Mouse (Mus musculus) hindbrain, embryonic 12.5 days (tissue): ENCODE data around the gene Krt18. TPM values are rescaled to one million over a fixed set of nuclear protein-coding genes. Genes with fewer than 3 reads are reported as not detected.
"Not testable (repeated sequence)": the region's sequence is repeated elsewhere in the genome, so short reads cannot be mapped to it uniquely, and the experiment has no call there.

Experiments used
- ATAC-seq: fragments of 200-750 bp; cut with Nextera tagmentation; 2 replicates; pipeline ENCODE4 v1.8.0; 2017; ENCODE audit warnings: moderate TSS enrichment; ENCODE audit not compliant: low FRiP score
- H3K27ac ChIP-seq: fragments of 300-500 bp; sonication (generic); 2 replicates; pipeline ENCODE4 v1.5.1; 2016; ENCODE audit warnings: mild to moderate bottlenecking
- H3K27me3 ChIP-seq: fragments of 300-500 bp; sonication (generic); 2 replicates; pipeline ENCODE4 v1.6.1; 2016; ENCODE audit warnings: mild to moderate bottlenecking
- H3K36me3 ChIP-seq: fragments of 300-500 bp; sonication (generic); 2 replicates; pipeline ENCODE4 v1.6.1; 2016; ENCODE audit warnings: mild to moderate bottlenecking
- H3K4me1 ChIP-seq: fragments of 300-500 bp; sonication (generic); 2 replicates; pipeline ENCODE4 v1.6.1; 2016
- H3K4me2 ChIP-seq: fragments of 300-500 bp; sonication (generic); replicated peaks from 2 replicates; pipeline ENCODE4 v1.6.1; 2016; ENCODE audit warnings: mild to moderate bottlenecking
- H3K4me3 ChIP-seq: fragments of 300-500 bp; sonication (generic); 2 replicates; pipeline ENCODE4 v1.5.1; 2016; ENCODE audit warnings: mild to moderate bottlenecking
- H3K9ac ChIP-seq: fragments of 300-500 bp; sonication (generic); 2 replicates; pipeline ENCODE4 v1.6.1; 2016; ENCODE audit warnings: mild to moderate bottlenecking, moderate library complexity
- H3K9me3 ChIP-seq: fragments of 300-500 bp; sonication (generic); replicated peaks from 2 replicates; pipeline ENCODE4 v1.6.1; 2016; ENCODE audit warnings: mild to moderate bottlenecking
- WGBS: fragments of 180-500 bp; shearing (Covaris S2); methylation state at CpG from one replicate; pipeline ENCODE4 v1.1.7; 2016; 5-methylcytosine and 5-hydroxymethylcytosine counted together
- polyA plus RNA-seq: library from polyadenylated mRNA; unstranded; fragments of >200 nt; fragmentation: Nextera tagmentation; extraction: Ambion mirVana; gene quantifications from 2 replicates; pipeline ENCODE4 v1.2.1, GENCODE M21; 2016

The Krt18 gene
- polyA plus RNA-seq, 1 experiment from 2014 or later: 30.0 TPM

DNA sequence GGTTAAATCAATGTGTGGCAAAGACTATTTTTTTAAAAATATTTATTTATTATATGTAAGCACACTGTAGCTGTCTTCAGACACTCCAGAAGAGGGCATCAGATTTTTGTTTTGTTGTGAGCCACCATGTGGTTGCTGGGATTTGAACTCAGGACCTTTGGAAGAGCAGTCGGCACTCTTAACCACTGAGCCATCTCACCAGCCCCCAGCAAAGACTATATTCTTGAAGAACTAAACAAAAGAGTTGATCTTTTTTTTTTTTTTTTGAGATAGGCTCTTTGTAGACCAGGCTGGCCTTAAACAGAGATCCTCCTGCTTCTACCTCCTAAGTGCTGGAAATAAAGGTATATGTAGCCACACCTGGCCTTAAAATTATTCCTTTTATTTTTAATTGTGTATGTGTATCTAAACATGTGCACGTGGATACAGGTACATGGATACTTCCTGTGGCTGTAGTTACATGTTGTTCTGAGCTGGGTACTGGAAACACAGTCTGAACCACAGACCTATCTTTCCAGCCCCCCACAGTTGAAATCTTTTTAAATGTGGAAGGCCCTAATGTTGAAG, 49.2 kb downstream of the Krt18 start:
- Histone ChIP-seq H3K4me1 (peaks cover 20% of the 10 kb centered on the region), H3K9ac (no peak overlapping the region), H3K4me3 (no peak overlapping the region), H3K27me3 (no peaks in the 10 kb centered on the region), H3K9me3 (no peaks in the 10 kb centered on the region), H3K27ac (no peak overlapping the region), H3K36me3 (peaks cover 7% of the 10 kb centered on the region; the same call in 1 of the 2 replicates), H3K4me2 (no peak overlapping the region)
- no peak for ATAC-seq
- WGBS: 97% methylated on average over 2 of the region's 2 CpGs

DNA sequence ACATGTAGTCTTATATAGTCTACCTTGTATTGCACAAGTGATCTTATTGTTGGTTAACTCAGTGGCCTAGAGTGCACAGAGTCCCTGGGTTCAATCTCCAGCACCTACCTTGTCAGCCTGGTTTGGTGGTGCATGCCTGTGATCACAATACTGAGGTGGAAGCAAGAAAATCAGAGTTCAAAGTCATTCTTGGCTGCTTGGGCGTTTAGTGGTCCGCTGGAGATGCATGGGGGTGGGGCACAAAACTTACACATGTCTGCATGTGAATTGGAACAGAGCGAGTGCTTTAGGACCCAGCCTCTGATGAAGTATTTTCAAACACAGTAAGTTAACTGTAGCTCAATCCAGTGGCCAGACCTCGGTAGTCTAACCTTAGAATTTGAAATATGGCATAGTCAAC, 51.2 kb downstream of the Krt18 start:
- Histone ChIP-seq H3K9me3 (no peaks in the 10 kb centered on the region), H3K27me3 (no peaks in the 10 kb centered on the region), H3K36me3 (peaks cover 25% of the 10 kb centered on the region), H3K4me1 (peaks cover 17% of the 10 kb centered on the region), H3K4me2 (no peak overlapping the region), H3K9ac (no peak overlapping the region), H3K4me3 (no peak overlapping the region), H3K27ac (no peak overlapping the region)
- 87% methylated on average over 4 of the region's 4 CpGs for WGBS
- ATAC-seq: no peak

DNA sequence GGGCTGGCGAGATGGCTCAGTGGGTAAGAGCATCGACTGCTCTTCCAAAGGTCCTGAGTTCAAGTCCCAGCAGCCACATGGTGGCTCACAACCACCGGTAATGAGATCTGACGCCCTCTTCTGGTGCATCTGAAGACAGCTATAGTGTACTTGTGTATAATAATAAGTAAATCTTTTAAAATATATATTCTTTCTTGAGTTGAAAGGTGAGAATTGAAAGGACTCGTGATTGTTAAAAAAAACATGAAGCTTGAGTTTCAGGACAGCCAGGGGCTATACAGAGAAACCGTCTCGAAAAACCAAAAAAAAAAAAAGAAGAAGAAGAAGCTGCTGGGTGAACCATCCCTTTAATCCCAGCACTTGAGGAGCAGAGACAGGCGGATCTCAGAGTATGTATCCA, 51.9 kb downstream of the Krt18 start:
- not testable (repeated sequence) for H3K4me3 ChIP-seq, H3K27ac ChIP-seq, H3K9ac ChIP-seq, H3K4me2 ChIP-seq, H3K9me3 ChIP-seq, ATAC-seq, H3K27me3 ChIP-seq
- H3K4me1 ChIP-seq: peaks cover 14% of the 10 kb centered on the region
- peaks cover 32% of the 10 kb centered on the region for H3K36me3 ChIP-seq
- WGBS: 80% methylated on average over 8 of the region's 8 CpGs

DNA sequence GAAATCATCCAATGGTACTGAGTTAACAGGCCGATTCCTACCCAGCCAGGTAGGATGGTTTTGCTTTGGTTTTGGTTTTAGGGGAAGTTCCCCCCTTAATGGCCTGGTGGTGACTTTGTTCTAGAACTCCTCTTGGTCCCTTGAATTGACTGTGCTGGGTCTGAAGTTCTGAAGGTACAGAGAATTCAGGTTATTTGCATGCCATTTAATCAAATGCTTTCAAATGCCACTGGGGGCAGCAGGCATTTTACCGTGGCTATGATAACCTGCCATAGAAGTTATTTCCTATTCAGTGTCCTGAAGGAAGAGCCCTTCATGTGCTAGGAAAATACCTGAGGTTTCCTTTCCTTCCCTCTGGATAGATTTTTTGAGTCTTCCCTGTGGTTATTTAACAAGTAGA, 52.4 kb downstream of the Krt18 start:
- H3K4me2 ChIP-seq: no peak overlapping the region
- H3K27me3 ChIP-seq: no peaks in the 10 kb centered on the region
- ATAC-seq: no peak
- no peaks in the 10 kb centered on the region for H3K9me3 ChIP-seq
- peaks cover 35% of the 10 kb centered on the region for H3K36me3 ChIP-seq
- no peak overlapping the region for H3K9ac ChIP-seq
- no peak overlapping the region; the same call in 1 of the 2 replicates for H3K27ac ChIP-seq
- peaks cover 9% of the 10 kb centered on the region for H3K4me1 ChIP-seq
- H3K4me3 ChIP-seq: no peak overlapping the region
- WGBS: 80% methylated on average over 2 of the region's 2 CpGs

Other genes with a start within 250 kb of the Krt18 start
- not detected in 2 replicates for gene Krt72, start 241.7 kb upstream of the Krt18 start, polyA plus RNA-seq
- 0.57 and 0.65 TPM in 2 replicates for gene Krt73, start 225.8 kb upstream of the Krt18 start, polyA plus RNA-seq
- gene Krt2, start 210.0 kb upstream of the Krt18 start, polyA plus RNA-seq: not detected in 2 replicates
- gene Krt1, start 177.4 kb upstream of the Krt18 start, polyA plus RNA-seq: 4.2 and 4.4 TPM in 2 replicates
- not detected in 2 replicates for gene Krt77, start 158.5 kb upstream of the Krt18 start, polyA plus RNA-seq
- gene Krt76, start 135.3 kb upstream of the Krt18 start, polyA plus RNA-seq: not detected in 2 replicates
- gene Krt4, start 103.4 kb upstream of the Krt18 start, polyA plus RNA-seq: 0.21 TPM in 1 of 2 replicates, not detected in the other
- not detected in 2 replicates for gene Krt79, start 87.9 kb upstream of the Krt18 start, polyA plus RNA-seq
- gene Krt78, start 73.9 kb upstream of the Krt18 start, polyA plus RNA-seq: not detected in 2 replicates
- 18.2 and 28.2 TPM in 2 replicates for gene Krt8, start 23.7 kb upstream of the Krt18 start, polyA plus RNA-seq
- gene Eif4b, start 45.6 kb downstream of the Krt18 start, polyA plus RNA-seq: 94.0 and 97.1 TPM in 2 replicates
- gene Tns2, start 72.2 kb downstream of the Krt18 start, polyA plus RNA-seq: 21.8 and 22.7 TPM in 2 replicates
- gene Spryd3, start 108.1 kb downstream of the Krt18 start, polyA plus RNA-seq: 28.1 and 29.2 TPM in 2 replicates
- 0.42 TPM in 1 of 2 replicates, not detected in the other for gene Igfbp6, start 116.2 kb downstream of the Krt18 start, polyA plus RNA-seq
- 0.09 TPM in 1 of 2 replicates, not detected in the other for gene Soat2, start 122.3 kb downstream of the Krt18 start, polyA plus RNA-seq
- gene Zfp740, start 175.1 kb downstream of the Krt18 start, polyA plus RNA-seq: 111 and 113 TPM in 2 replicates
- 49.3 and 53.5 TPM in 2 replicates for gene Csad, start 176.5 kb downstream of the Krt18 start, polyA plus RNA-seq
- 1.1 and 2.2 TPM in 2 replicates for gene Itgb7, start 203.8 kb downstream of the Krt18 start, polyA plus RNA-seq
- gene Rarg, start 229.3 kb downstream of the Krt18 start, polyA plus RNA-seq: 42.2 and 45.6 TPM in 2 replicates
- gene Gm9918, start 242.4 kb downstream of the Krt18 start, polyA plus RNA-seq: 0.30 and 0.49 TPM in 2 replicates